Mouse (Mus musculus): Measurements from ENCODE around the gene Pcsk4. TPM values are rescaled to one million over a fixed set of nuclear protein-coding genes. Genes with fewer than 3 reads are reported as not detected.

The Pcsk4 gene
- polyA plus RNA-seq, 1 experiment from 2014 or later = 3.0 TPM

- H3K4me1 ChIP-seq = peaks cover 51% of the 10 kb centered on the region
- no peaks in the 10 kb centered on the region for H3K9me3 ChIP-seq (replicated peaks)
- peak within 1 kb of the TSS; percentile 93 for H3K27ac ChIP-seq
- H3K9ac ChIP-seq = peak within 1 kb of the TSS; percentile 99
- peaks cover 38% of the 10 kb centered on the region for H3K36me3 ChIP-seq (ENCODE audit: poor library complexity, severe bottlenecking)
- 0% methylated on average over 72 of the region's 72 CpGs for WGBS
- peak within 1 kb of the TSS; percentile 80 for H3K4me2 ChIP-seq
- peak within 1 kb of the TSS; percentile 91 for H3K4me3 ChIP-seq
- peak; percentile 81 for ATAC-seq
- H3K27me3 ChIP-seq = no peaks in the 10 kb centered on the region
These were observed 36.8 kb downstream of the Pcsk4 start, which contains the start of gene Rps15 for GRCm38 (mm10) chr10:80292251-80293146. TSS of gene Rps15 (plus strand) at chr10:80292453.

GRCm38 (mm10) chr10:80288657-80289056 lies 40.6 kb downstream of the Pcsk4 start:
- Histone ChIP-seq H3K4me2 (no peak overlapping the region), H3K27ac (peak overlapping the region; percentile 25; the same call in 1 of the 2 replicates), H3K4me1 (peaks cover 13% of the 10 kb centered on the region), H3K4me3 (no peak overlapping the region), H3K9ac (no peak overlapping the region), H3K36me3 (ENCODE audit: poor library complexity, severe bottlenecking) (peaks cover 61% of the 10 kb centered on the region), H3K27me3 (no peaks in the 10 kb centered on the region), H3K9me3 (replicated peaks) (no peaks in the 10 kb centered on the region)
- WGBS = 70% methylated on average over 8 of the region's 8 CpGs
- no peak for ATAC-seq

DNA sequence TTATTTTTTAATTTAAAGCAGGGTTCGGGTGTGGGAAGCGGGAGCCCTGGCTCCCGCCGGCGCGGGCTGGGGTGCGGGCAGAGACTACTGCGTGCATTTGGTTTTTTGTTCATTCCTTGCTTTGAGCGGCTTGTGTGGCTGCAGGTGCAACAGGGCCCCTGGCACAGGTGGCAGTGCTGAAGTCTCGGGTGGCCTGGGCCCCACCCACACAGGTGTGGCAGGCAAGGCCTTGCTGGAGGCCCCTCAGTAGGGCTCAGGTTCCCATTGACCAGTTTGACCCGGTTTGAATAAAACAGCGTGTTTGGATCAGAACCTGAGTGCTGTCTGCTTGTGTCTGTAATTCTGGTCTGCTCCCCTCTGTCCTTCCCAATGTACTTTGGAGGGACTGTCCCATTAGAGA lies 41.2 kb downstream of the Pcsk4 start:
- peaks cover 62% of the 10 kb centered on the region for H3K36me3 ChIP-seq (ENCODE audit: poor library complexity, severe bottlenecking)

GRCm38 (mm10) chr10:80285222-80286070 lies 43.9 kb downstream of the Pcsk4 start:
- Histone ChIP-seq H3K9ac (no peak overlapping the region), H3K27me3 (no peaks in the 10 kb centered on the region), H3K36me3 (ENCODE audit: poor library complexity, severe bottlenecking) (peaks cover 88% of the 10 kb centered on the region), H3K4me3 (no peak overlapping the region), H3K27ac (no peak overlapping the region), H3K4me1 (no peaks in the 10 kb centered on the region), H3K9me3 (replicated peaks) (no peaks in the 10 kb centered on the region), H3K4me2 (no peak overlapping the region)
- WGBS = 86% methylated on average over 14 of the region's 15 CpGs
- no peak for ATAC-seq

More for the DNA sequence above, 41.2 kb downstream of the Pcsk4 start:
- Histone ChIP-seq H3K27me3 (no peaks in the 10 kb centered on the region), H3K27ac (peak overlapping the region; percentile 25; the same call in 1 of the 2 replicates), H3K4me2 (no peak overlapping the region), H3K4me3 (no peak overlapping the region), H3K4me1 (peaks cover 7% of the 10 kb centered on the region), H3K9me3 (replicated peaks) (no peaks in the 10 kb centered on the region), H3K9ac (no peak overlapping the region)
- ATAC-seq = no peak
- WGBS = 92% methylated on average over 12 of the region's 12 CpGs

DNA sequence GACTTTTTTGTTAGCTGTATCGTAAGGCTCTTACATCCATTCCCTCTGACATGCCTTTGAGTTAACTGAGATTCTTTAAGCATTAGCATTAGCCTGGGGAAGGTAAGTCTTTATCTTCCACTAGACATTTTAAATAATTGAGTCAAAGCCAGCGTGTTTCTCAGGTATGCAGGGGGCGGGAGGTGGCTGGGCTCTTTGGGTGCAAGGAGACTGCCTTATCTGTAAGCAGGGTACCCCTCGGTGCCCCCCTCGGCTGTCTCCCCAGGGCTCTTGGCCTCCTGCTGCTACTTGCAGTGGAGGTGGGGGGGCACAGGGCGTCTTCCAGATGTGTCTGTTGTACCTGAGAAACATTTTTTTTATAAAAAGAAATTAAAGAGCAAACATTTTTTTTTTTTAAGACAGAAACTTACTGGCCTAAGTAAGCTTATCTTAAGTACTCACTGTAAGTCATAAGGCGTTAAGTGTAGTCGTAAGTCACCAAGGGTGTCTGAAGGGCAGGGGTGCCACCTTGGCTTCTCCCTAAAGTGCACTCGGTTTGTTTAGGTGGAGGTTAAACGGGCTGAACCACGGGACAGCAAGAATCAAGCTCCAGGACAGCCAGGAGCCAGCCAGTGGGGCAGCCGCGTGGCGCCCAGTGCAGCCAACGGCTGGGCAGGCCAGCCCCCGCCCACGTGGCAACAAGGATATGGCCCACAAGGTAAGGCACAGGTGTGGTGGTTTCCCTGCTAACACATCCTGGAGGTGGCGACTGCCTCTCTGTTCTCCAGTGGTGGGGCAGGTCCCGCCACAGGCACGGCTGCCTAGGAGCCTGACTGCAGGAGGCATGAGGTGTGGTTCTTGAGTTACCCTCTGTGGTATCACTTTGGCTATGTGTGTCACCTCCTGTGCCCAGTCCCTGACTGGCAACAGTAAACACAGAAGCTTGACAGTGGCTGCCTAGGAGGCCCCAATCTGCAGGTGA lies 46.5 kb downstream of the Pcsk4 start:
- Histone ChIP-seq H3K36me3 (ENCODE audit: poor library complexity, severe bottlenecking) (peaks cover 98% of the 10 kb centered on the region), H3K4me3 (no peak overlapping the region), H3K9me3 (replicated peaks) (no peaks in the 10 kb centered on the region), H3K9ac (no peak overlapping the region), H3K27ac (no peak overlapping the region), H3K27me3 (no peaks in the 10 kb centered on the region), H3K4me1 (no peaks in the 10 kb centered on the region), H3K4me2 (no peak overlapping the region)
- 90% methylated on average over 20 of the region's 20 CpGs for WGBS
- no peak for ATAC-seq

DNA sequence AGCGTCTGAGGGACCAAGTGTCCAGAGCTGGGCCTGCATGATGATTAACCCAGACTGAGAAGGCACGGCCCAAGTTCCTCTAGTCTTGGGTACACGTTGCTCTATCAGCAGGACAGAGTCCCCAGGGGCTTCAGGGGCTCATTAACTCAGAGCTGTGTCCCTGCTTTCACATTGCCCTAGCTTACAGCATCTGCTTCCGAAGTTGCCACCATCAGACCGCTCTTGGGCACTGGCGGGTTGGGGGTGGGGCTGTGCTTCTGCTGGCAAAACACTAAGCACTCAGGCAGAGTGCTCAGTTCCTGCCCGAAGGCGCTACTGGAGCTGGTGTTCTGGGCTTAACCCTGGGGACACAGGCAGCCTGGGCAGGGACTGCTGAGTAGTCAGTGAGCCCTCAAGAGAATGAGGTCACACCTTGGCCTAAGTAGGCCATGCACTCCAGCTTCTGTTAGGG lies 47.4 kb downstream of the Pcsk4 start:
- Histone ChIP-seq H3K4me3 (no peak overlapping the region), H3K27ac (no peak overlapping the region), H3K9ac (no peak overlapping the region), H3K4me2 (no peak overlapping the region), H3K9me3 (replicated peaks) (no peaks in the 10 kb centered on the region), H3K27me3 (no peaks in the 10 kb centered on the region), H3K4me1 (no peaks in the 10 kb centered on the region), H3K36me3 (ENCODE audit: poor library complexity, severe bottlenecking) (peaks cover 98% of the 10 kb centered on the region)
- no peak for ATAC-seq
- 85% methylated on average over 8 of the region's 8 CpGs for WGBS

- Histone ChIP-seq H3K27me3 (no peaks in the 10 kb centered on the region), H3K4me2 (no peak overlapping the region), H3K36me3 (ENCODE audit: poor library complexity, severe bottlenecking) (peaks cover 96% of the 10 kb centered on the region), H3K27ac (no peak overlapping the region), H3K4me1 (no peaks in the 10 kb centered on the region), H3K9ac (no peak overlapping the region), H3K4me3 (no peak overlapping the region), H3K9me3 (replicated peaks) (no peaks in the 10 kb centered on the region)
- WGBS = 89% methylated on average over 7 of the region's 7 CpGs
- no peak for ATAC-seq
These were observed 48.0 kb downstream of the Pcsk4 start for GRCm38 (mm10) chr10:80281304-80281703.

- Histone ChIP-seq H3K27ac (no peak overlapping the region), H3K4me2 (no peak overlapping the region), H3K36me3 (ENCODE audit: poor library complexity, severe bottlenecking) (peaks cover 95% of the 10 kb centered on the region), H3K4me1 (no peaks in the 10 kb centered on the region), H3K9ac (no peak overlapping the region), H3K4me3 (no peak overlapping the region), H3K9me3 (replicated peaks) (no peaks in the 10 kb centered on the region), H3K27me3 (no peaks in the 10 kb centered on the region)
- ATAC-seq = no peak
- WGBS = 94% methylated on average over 12 of the region's 12 CpGs
These were observed 50.0 kb downstream of the Pcsk4 start for GRCm38 (mm10) chr10:80279273-80279672.

- no peak overlapping the region for H3K27ac ChIP-seq
- ATAC-seq = no peak
- peaks cover 95% of the 10 kb centered on the region for H3K36me3 ChIP-seq (ENCODE audit: poor library complexity, severe bottlenecking)
- no peaks in the 10 kb centered on the region for H3K9me3 ChIP-seq (replicated peaks)
- no peaks in the 10 kb centered on the region for H3K27me3 ChIP-seq
- no peak overlapping the region for H3K4me2 ChIP-seq
- no peaks in the 10 kb centered on the region for H3K4me1 ChIP-seq
- H3K4me3 ChIP-seq = no peak overlapping the region
- WGBS = 93% methylated on average over 9 of the region's 9 CpGs
- no peak overlapping the region for H3K9ac ChIP-seq
These were observed 50.9 kb downstream of the Pcsk4 start for GRCm38 (mm10) chr10:80278390-80278789.

DNA sequence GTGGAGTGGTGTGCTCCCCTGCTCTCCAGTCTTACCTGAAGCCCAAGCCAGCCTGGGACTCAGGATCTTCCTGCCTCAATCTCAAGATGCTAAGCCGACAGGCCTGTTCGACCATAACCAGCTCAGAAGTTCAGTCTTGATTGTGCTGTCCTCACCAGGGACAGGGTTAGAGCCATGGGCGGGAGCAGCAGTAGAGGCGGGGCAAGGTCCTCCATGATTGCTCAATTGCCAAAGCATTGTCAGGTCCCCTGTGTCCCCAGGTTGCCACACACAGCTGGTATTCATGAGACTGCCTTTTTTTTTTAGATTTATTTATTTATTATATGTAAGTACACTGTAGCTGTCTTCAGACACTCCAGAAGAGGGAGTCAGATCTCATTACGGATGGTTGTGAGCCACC lies 53.1 kb downstream of the Pcsk4 start:
- Histone ChIP-seq H3K9ac (no peak overlapping the region), H3K36me3 (ENCODE audit: poor library complexity, severe bottlenecking) (peaks cover 89% of the 10 kb centered on the region), H3K4me2 (no peak overlapping the region), H3K9me3 (replicated peaks) (no peaks in the 10 kb centered on the region), H3K4me1 (peaks cover 11% of the 10 kb centered on the region), H3K27me3 (no peaks in the 10 kb centered on the region), H3K4me3 (no peak overlapping the region), H3K27ac (no peak overlapping the region)
- ATAC-seq = no peak
- WGBS = 96% methylated on average over 5 of the region's 5 CpGs

GRCm38 (mm10) chr10:80273847-80274246 lies 55.5 kb downstream of the Pcsk4 start:
- Histone ChIP-seq H3K27me3 (no peaks in the 10 kb centered on the region), H3K9ac (no peak overlapping the region), H3K9me3 (replicated peaks) (no peaks in the 10 kb centered on the region), H3K36me3 (ENCODE audit: poor library complexity, severe bottlenecking) (peaks cover 73% of the 10 kb centered on the region), H3K4me3 (no peak overlapping the region), H3K4me1 (peaks cover 31% of the 10 kb centered on the region), H3K4me2 (no peak overlapping the region), H3K27ac (no peak overlapping the region)
- WGBS = 94% methylated on average over 3 of the region's 3 CpGs
- ATAC-seq = no peak
